Mouse (Mus musculus) liver, embryonic 14.5 days (tissue): ENCODE measurements around the gene Fut2.

Experiments used
- CTCF ChIP-seq: IDR thresholded peaks from 2 replicates; pipeline ENCODE4 v1.5.1; 2016; ENCODE audit warnings: antibody characterized with exemption, low read depth, control low read depth
- EP300 ChIP-seq: IDR thresholded peaks from 2 replicates; pipeline ENCODE4 v1.6.1; 2016; ENCODE audit warnings: antibody characterized with exemption, low read depth

DNA sequence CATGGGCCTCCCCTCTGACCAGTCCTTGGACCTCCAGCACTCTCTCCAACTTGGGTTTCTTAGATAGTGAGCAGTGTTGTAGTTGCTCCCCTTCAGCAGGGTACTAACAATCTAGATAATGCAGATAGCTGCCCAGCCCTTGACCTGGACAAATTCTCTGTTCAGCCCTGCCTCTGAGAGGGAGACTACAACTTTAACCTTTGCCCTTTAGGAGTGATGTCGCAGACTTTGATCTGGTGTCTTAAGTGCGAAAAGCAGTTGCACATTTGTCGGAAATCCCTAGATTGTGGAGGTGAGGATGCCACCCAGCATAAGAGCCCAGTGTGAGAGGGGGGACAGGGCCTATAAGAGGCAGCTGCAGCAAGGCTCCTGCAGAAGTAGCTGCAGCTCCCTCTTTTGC, 41.5 kb downstream of the Fut2 start:
- TF ChIP-seq CTCF, result no peak
- TF ChIP-seq EP300, result no peak
